Mouse (Mus musculus) urinary bladder, postnatal 25 days (tissue): ENCODE data around the gene Tmem35b.

ENCODE experiments used
- DNase-seq: peaks from one replicate; pipeline ENCODE4 v3.0.0; 2022; ENCODE audit warnings: low spot score

Tmem35b gene

DNA sequence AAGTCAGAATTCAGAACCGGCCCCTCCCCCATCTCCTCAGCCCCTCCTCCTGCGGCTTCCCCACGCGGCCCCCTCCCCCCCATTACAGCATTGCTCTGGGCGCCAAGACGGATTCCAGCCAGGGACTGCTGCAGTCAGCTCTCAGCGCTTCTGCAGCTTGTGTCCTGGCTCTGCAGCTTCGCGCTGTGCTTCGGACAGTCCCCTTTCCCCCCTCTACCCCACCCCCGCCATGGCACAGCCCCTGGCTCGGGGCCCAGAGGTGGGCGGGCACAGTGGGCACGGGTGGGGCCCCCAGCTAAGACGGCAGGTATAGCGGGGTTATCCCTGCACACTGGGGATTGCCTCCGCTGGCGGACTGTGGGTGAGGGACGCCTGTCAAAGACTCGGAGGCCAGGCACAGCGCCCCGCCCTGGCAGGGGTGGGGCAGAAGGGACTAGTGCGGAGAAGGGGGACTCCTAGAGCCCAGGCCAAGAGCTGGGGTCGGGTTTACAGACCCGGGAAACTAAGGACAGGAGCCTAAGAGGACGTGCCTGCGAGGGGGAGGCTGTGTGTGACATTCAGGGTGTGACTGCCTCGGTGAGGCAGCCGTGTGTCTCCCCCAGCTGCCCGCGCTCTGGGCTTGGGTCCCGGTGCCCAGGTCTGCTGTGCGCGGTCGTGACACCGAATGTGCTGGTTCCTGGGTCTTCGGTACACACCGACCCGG, 44.9 kb downstream of the Tmem35b start:
- DNase-seq: peak; percentile 8

DNA sequence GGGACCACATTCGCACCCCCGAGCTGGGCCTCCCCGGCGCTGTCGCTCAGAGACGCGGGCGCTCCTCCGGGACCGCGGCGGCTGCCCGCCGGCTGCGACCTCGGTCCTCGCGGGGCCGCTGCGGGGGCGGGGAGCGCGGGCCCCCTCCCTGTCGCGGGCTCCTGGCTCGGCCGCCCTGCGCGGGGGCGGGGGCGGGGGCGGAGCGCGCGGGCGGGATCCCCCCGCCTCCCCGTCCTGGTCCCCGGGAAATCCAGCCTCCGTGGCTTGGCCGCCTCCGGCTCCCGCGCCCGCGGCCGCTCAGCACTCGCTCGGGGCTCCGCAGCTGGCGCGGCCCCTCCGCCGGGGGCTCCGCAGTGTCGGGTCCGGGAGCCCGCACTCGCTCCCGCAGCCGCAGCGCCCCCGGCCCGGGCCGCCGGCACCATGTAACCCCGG, 45.4 kb downstream of the Tmem35b start, which contains the start of gene Dlgap3:
Gene Dlgap3, plus strand, starts transcription at position 291 of the 432 bp plus-strand sequence.
- DNase-seq: peak; percentile 4

DNA sequence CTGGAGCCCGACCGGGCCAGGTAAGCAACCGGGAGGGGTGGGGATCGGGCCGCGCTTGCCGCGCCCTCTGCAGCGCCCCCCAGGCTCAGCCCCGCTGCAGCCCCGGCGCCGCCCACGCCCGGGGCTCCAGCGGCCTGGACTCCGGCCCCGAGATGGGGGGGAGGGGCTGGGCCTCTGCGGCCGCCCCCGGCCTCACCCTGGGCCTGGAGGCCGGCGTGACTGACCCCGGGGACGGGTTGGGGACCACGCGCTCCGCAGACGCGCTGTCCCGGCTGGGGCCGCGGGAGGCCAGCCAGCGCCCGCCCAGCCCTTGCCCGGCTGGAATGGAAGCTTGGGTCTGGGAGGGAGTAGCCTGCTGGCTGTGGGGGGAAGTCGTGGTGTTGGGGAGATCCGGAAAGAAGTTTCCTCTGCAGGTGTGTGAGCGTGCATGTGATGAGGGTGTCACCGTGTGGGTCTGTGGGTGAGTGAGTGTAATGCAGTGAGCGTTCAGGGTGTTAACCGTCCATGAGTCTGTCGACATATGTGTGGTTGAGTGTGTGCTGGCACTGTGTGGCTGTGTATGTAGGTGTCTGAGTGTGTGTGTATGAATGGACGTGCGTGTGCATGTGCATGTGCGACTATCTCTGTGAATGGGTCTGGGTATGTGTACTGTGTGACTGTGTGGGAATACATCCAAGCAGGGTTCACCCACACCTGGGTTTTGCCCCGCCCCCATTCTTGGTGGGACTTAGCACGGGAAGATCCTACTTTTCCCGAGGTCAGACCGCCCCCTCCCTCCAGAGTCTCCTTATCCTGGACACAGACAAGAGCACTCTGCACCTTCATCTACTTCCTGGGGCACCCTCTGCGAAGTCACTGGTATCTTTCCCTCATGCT, 46.1 kb downstream of the Tmem35b start:
- DNase-seq: no peak

DNA sequence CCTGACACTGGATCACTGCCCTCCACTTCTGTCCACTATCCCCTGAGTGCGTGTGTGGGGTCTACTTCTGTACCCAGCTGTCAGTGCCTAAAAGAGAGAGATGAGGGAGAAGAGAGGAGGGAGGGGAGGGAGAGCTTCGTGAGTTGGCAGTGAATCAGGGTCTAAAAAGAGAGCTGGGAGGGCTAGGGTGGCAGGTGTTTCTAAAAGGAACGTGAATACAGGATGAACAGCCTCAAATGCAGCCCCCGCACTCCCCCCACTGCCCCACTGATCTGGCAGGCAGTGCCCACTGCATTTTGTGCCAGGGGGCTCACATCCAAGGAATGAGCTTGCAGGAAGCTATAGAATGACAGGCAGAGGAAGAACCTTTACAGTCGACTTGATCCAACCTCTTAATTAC, 47.4 kb downstream of the Tmem35b start:
- no peak for DNase-seq

DNA sequence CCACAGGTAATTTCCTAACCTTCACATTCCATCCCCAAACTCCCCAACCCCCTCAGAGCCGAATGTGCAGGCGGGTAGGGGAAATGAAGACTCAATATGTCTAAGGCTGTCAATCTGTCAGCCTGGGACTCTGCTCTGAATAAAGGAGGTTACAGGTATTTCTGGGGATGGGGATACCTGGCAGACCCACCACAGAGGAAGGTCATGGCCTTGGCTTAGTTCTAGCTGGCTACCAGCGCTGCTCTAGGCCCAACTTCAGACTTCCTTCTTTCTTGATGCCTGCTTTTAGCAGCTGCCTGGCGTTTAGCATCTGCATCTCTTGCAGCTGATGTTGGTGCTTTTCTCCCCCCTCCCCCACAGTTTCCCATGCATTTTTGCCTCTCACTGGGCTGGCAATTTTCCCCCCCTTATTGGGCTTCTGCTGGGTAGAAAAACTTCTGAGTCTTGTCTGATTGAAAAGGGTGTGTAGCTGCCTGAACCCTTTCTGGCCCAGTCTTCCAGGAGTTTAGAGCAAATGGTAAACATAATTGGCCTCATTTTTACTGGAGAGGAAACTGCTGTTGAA, 47.9 kb downstream of the Tmem35b start:
- DNase-seq: no peak

DNA sequence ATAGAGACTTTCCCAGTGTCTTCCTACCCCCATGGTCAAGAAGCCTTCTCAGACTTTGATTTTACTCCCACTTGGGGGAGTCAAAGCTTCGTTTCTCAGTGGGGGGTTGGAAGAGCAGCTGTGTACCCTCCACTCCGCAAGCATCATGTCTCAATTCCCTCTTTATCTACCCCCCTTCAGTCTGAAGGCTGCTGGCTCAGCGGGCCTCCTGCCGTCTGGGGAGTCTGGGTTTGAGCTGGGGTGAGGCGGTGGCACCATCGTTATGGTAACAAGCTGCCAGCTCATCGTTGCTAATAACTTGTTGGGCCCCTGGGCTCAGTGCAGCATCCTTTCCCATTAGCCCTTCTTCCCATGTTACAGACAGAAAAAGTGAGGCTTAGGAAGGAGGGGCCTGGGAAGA, 48.6 kb downstream of the Tmem35b start:
- no peak for DNase-seq

DNA sequence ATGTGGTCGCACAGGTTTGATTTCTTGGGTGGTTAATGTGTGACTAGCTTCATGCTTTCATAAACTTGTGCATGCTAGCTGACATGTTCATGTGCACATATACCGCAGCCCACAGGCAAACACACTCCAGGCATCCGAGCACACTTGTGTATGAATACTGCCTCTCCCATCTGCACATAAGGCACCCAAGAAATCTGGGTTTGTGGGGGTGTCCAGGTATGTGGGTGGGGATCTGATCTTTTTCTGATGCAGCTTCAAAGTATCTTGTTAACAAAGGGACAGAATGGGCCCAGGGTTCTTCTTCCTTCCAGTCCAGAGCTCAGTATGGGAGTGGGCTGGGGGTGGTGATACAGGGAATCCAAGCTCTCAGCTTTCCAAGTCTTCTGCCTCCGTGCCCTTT, 49.1 kb downstream of the Tmem35b start:
- DNase-seq: no peak

DNA sequence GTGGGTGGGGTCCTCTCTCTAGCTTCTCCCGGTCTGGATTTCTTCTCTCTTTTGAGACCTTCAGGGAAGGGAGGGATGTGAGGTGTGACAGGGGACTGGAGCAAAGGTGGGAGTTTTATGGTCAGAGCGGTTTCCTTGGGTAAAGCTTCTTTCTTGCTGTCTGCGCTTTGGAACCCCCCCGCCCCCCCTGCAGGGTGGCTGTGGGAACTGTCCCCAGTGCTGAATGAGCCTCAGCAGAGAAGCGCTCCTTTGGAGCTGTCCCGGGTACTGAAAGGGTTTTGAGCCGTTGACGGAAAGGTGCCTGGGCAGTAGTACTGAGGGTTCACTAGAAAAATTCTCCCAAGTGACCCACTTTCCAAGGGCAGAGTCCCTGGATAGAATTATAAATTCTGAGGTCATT, 50.0 kb downstream of the Tmem35b start:
- peak; percentile 57 for DNase-seq

DNA sequence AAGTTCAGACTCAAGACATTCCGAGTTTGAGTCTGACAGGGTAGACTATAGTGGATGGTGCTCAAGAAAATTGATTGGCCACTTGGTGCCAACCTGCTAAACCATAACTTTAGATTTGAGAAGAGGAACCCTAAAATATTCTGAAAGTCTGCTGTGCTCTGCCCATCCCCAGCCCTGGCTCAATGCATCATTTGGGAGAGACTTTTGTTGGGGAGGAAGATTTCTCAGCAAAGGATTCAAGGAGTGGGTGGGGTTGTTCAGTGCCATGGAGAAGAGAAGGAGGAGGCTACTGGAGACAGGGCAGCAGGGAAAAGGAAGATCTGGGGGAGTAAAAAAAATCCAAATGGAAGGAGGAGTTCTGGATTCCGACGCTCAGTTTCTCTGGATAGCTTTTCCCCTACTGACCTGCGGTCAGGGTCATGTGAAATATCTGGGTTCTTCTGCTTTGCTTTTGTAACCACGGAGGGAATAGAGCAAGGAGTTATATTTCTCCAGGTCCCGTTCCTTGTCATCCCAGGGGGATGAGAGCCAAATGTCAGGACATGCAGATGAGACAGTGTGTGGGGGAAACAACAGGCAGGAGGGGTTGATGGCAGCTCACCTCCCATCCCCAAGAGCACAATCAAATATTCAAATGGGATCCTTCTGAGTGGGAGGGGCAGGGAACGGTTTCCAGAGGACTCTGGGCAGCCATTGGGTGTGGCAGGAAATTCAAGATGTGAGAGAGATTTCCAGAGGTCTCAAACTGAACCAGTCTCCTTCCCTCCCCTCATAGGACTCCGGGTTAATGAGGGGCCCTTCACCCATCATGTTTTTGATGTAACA, 50.8 kb downstream of the Tmem35b start:
- DNase-seq: no peak

DNA sequence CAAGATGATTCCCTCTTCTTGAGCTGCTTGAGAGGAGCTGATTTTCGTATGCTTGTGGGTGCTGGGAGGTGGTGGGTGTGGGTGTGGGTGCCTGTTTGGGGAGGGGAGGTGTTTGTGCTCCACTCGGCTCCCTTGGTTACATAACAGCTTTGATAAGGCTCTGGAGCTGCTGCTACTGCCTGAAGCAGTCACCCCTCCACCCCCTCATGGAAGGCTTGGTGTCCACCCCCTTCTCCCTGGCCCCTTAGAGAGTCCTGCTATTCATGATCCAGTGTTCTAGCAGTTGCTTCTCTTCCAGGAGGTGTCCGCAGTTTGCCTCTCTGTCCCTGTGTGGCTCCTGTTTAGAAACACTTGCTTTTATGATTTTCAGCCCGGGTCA, 51.4 kb downstream of the Tmem35b start:
- DNase-seq: no peak

DNA sequence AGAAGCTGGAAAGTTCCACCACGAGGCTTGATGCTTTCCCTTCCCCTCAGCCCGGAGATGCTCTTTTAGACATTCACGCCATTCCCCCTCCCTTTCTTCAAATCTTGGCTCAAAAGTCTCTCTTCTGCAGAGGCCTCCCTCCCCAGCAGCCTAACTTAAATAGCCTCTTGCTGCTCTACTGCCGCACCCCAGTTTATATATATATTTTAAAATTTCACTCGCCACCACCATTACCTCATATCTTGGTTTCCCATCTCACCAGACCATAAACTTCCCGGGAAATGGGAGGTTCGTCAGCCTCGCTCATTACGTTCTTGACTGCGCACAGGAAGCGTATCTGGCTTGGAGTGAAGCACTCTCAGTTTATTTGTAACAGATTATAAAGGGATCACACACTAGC, 54.5 kb downstream of the Tmem35b start:
- no peak for DNase-seq

DNA sequence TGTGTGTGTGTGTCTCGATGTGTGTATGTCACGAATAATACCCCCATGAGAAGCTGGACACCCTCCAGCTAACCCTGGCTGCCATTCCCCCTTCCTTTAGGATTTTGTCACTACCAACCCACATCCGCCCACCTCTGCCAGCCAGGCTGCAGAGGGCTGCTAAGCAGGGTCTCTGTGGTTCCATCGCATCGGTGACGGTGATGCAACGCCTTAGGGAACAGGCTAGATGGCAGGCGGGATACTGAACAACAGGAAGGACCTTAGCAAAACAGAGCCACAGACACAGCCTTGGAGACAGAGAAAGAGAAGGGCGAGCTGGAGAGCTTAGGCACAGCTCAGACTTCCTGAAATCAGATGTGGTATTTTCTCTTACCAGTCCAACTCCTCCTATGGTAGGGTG, 55.2 kb downstream of the Tmem35b start:
- DNase-seq: no peak
